Mouse (Mus musculus) layer of hippocampus, postnatal 10 days (tissue): Measurements from ENCODE around the gene Tas2r103. TPM values are rescaled to one million over a fixed set of nuclear protein-coding genes. Genes with fewer than 3 reads are reported as not detected.

Source experiments
- DNase-seq, 2 experiments: peaks; one replicate each; pipeline ENCODE4 v3.0.0; 2021; ENCODE audit warnings: low spot score in 2 of 2
- long read RNA-seq: library from polyadenylated mRNA; stranded (forward); transcript quantifications from one replicate; pipeline ENCODE4 v2.0.0, GENCODE M21; 2023
- total RNA-seq, 2 experiments: library from RNA; stranded (reverse); gene quantifications; 2 replicates each; pipeline ENCODE4 v1.2.3; 2021

Gene Tas2r103
- not detected for total RNA-seq
- long read RNA-seq, result 0 reads

DNA sequence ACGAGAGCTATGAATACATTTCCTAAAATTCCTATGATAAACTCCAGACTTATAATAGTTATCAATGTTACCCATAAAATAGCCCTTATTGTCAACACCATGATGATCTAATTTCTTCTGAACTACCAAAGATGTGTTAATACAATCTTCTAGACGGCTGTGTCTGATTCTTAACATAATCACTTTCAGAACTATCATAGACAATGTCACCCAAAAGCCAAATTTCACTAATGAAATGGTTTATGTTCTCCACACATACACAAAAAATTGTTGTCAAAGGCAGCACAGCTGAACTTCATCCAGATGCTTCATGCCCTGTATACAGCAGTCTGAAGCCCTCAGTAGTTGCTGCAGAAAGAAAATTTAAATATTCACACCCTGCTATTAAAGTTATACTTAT is at the start of gene Tas2r103:
Gene Tas2r103 (minus strand): TSS at position 101 of the 400 bp plus-strand sequence.
- no peak for DNase-seq

DNA sequence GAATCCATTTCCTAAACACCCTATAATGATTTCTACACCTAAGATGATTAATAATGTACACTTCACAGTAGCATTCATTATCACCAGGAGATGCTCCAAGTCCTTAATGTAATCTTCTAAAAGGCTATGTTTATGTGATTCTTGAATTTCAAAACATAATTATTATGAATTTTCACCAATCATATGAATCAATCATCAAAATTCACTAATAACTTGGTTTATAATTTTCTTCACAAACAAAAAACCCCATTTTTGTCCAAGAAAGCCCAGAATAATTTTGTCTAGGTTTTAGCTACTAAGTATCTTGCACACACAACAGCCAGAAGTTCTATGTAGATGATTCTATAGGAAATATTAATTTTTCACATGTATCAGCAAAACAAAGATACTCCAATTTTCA is 18.8 kb upstream of the Tas2r103 start, which contains the start of gene Tas2r140:
Gene Tas2r140 (minus strand): TSS at position 101 of the 400 bp plus-strand sequence.
- no peak for DNase-seq

Other genes starting within 250 kb of the Tas2r103 start
- not detected for gene Tas2r117, start 234.3 kb downstream of the Tas2r103 start, total RNA-seq
- not detected for gene Tas2r123, start 190.0 kb downstream of the Tas2r103 start, total RNA-seq
- not detected for gene Tas2r116, start 181.7 kb downstream of the Tas2r103 start, total RNA-seq
- gene Tas2r110, start 169.1 kb downstream of the Tas2r103 start, total RNA-seq, result not detected
- gene Tas2r113, start 144.1 kb downstream of the Tas2r103 start, total RNA-seq, result not detected
- not detected for gene Tas2r125, start 127.5 kb downstream of the Tas2r103 start, total RNA-seq
- gene Tas2r129, start 86.0 kb downstream of the Tas2r103 start, total RNA-seq, result not detected
- not detected for gene Tas2r131, start 79.2 kb downstream of the Tas2r103 start, total RNA-seq
- gene Tas2r109, start 56.1 kb downstream of the Tas2r103 start, total RNA-seq, result not detected
- not detected for gene Tas2r140, start 18.7 kb upstream of the Tas2r103 start, total RNA-seq
- gene Smim10l1, start 67.8 kb upstream of the Tas2r103 start, total RNA-seq, result 10 to 100 TPM; 60.8 to 63.8 TPM